Mouse (Mus musculus) lung, postnatal 4 days (tissue): ENCODE data around the gene Lrrc74b.
A peak's percentile ranks its signal among the peaks of the same experiment; 100 is the strongest.
"Not testable (repeated sequence)": the region's sequence is repeated elsewhere in the genome, so short reads cannot be mapped to it uniquely, and the experiment has no call there.

Experiments used
- DNase-seq, 2 experiments: peaks; one replicate each; pipeline ENCODE4 v3.0.0; 2021

The Lrrc74b gene

DNA sequence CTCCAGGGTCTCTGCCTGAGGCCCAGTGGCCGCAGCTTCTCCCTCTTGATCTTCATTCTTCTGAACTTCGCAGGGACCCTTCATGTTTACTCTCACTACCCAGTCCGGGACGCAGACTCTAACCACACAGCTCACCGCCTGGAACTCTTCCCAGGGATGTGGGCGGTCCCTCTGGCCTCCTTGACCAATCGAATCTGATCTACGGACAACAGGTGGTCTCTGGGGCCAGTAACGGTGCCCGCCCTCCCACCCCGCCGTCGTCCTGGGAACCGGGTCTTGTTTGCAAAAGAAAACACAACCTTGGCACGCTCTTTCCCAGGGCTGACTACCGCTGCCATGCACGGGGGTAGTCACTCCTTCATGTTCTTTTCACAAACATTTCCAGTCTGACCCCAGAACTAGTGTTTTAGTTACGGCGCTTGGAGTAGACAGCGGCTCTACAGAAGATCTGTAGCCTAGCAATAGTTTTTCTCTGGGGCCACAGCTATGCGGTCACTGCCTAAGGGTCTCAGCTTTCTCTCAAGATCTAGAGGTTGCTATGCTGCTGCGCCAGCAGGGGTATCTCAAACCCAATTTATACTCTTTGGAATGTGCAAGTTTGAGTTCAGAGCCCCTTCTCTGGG is at the start of gene Lrrc74b:
Gene Lrrc74b (minus strand): TSS at position 120 of the 623 bp plus-strand sequence.
- DNase-seq = peak; percentile 82 to 91

DNA sequence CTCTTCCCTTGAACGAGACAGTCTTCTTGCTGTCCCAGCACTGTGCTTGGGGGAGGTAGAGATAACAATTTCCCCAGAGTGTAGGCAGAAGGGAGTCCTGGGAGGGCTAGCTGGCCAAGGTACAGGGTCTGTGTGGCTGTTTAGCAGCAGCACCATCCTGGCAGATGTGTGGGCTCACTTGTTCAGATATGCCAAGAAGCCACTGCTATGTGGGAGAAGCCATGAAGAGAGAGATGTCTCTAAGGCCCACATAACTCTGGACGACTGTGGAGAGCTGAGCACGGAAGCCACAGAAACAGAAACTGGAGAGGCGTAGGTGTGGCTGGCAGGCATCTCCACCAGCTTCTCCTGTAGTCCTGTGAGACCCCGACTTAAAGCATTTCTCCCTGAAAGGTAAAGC is 44.6 kb upstream of the Lrrc74b start:
- no peak for DNase-seq

DNA sequence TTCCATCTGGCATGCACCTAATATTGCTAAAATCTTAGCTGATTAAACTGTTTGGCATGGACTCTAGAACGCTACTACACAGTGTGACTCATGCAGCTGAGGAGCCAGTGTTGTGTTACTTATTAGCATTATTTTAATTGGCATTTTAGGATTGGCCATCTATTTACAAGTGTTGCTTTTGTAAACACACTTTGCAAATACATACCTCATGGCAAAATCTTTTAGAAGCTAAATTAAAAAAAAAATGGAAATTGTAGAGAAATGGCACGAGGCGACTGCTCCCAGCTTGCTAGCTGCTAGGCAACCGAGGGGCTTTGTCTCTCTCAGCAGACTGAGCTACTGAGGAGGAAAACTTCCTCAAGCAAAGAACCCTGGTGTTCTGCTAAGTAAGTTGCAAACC is 43.9 kb upstream of the Lrrc74b start:
- DNase-seq = no peak

DNA sequence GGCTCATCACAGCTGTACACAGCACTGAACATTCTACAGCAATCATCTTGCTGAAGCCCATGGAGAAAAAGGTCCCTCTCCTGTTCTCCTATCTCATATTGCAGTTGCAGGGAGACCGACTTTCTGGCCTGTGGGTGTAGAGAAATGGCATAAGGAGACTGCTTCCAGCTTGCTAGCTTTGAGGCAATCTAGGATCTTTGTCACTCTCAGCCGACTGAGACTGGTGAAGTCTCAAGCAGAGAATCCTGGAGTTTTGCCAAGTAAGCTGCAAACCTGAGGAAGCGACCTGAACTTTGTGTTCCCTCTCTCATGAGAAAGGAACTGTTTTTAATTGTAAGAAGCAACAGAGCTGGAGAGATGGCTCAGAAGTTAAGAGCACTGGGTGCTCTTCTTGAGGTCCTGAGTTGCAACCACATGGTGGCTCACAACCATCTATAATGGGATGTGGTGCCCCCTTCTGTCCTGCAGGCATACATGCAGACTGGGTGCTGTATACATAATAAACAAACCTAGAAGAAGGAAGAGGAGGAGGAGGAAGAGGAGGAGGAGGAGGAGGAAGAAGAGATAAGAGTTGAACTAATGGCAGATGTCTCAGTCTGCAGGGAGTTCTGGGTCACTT is 40.0 kb upstream of the Lrrc74b start:
- no peak for DNase-seq

DNA sequence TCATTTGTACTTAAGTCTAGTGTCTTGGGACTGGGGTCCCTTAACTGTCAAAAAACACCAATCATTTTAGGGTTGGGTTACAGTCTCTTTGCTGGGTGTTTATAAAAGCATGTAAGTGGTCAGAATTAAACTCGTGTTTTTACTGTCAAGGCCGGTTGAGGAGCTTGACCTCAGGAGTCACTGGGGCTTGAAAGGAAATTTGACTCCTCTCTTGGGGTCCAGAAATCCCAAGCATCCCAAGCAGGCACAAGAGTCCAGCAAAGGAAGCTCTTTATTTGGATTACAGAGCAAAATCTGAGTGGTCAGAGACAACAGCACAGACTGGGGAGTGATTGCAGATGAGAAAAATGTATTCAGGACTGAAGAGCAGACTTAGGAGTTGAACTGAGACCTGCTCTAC is 29.7 kb upstream of the Lrrc74b start:
- no peak for DNase-seq

DNA sequence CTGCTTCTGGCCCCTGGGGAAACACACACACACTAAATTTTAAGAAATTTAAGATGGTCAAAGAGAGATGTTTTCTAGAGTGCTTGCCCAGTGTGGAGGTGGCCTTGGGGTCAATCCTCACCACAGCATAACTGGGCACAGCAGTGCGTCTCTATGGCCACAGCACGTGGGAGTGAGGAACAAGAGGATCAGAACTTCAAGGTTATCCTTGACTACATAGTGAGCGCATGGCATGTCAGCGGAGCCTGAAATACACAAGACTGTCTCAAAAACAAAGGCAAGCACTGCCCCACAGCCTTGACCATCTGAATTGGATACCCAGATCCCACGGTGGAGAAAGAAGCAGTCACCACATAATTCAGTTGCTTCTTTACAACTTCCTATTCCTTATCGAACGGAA is 23.5 kb upstream of the Lrrc74b start:
- no peak for DNase-seq

DNA sequence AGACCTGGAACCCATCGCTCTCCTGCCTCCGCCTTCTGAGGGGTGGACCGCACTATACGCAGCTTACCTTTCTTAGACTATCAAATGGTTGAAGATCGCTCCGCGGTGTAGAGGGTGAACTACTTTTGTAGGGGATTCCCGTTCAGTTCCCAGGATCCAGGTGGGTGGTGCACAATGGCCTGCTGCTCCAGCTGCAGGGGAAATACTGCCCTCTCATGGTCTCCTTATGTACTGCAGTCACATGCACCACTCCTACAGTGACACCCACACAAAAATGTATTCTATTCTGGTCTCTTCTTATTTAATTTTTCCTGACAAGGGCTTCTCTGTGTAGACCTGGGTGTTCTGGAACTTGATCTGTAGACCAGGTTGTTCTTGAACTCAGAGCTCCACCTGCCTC is 22.0 kb upstream of the Lrrc74b start, which contains the start of gene Slc7a4:
Gene Slc7a4 (minus strand): TSS at position 151 of the 400 bp plus-strand sequence.
- peak in 1 of 2 experiments; percentile 27 for DNase-seq

DNA sequence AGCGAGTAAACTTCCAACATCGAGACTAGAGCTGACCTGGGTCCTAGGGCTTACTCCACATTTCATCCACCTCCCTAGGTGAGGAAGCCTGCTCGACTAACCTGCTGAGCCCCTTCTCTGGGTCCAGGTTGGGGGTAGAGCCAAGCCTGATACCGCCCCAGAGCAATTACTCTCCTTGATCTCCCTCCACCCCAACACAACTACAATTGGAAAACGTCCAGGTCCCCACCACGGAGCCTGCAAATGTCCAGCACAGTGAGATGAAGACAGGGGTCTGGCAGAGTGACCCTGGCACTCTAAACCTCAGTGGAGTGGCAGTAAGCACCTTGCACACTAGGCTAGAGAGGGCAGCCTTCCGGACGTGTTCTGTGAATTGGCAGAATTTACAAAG is 15.8 kb upstream of the Lrrc74b start:
- no peak for DNase-seq

DNA sequence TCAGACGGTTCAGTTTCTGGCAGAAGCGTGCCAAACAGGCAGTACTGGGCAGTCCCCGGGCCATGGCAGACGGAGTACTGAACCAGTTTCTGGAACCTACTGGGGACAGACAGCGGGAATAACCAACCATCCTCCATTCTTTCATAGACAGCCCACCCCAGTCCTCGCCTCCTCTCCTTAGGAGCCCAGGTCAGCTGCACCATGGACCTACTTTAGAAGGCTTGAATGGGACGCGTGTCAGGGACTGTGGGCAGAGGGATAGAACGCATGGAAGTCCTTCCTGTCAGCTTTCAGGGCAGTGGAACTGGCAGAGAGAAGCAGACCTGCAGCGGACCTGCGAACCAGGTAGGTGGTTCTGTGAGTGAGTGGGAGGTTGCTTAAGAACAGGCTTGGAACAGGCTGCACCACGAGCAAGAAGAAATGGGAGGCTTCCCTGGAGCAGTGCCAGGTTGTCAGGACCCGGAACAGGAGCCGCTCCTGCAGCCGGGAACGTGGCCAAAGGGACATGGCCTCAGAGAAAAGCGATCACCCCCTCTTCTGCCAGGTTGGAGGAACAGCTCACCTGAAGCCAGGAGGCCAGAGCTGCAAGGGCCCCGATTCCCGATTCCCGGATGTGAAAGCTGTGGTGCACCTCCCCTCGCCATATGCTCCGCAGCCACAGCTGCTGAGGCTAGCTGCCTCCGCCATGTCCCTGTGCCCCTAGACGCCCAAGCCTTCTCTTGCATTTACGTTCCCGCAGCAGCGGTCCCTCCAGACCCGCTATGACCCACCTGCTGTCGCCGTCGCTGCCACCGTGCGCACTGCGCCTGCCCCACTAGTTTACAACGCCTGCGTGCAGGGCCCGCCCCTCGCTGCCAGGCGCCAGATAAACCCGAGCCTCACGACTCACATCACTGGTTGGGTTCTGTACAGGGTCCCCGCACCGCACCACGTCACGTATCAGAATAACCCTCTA is 15.1 kb upstream of the Lrrc74b start:
- DNase-seq = peak; percentile 76 to 84

DNA sequence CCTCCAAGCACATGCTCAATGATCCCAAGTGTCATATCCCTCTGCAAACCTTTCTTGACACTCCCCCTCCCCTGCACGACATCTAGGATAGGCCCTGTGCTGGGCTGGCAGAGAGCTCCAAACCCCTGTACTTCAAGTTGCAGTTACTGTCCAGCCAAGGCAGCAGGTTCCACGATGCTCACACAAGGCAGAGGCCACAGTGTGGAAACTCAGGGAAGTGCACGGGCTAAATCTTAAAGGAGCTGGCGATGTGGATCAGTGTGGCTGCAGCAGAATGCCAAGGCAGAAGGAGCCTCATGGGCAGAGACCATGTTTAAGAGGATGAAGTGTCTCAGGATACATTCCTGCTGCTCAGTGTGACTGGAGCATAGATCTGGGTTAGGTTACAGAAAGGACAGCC is 5.1 kb upstream of the Lrrc74b start:
- no peak for DNase-seq

DNA sequence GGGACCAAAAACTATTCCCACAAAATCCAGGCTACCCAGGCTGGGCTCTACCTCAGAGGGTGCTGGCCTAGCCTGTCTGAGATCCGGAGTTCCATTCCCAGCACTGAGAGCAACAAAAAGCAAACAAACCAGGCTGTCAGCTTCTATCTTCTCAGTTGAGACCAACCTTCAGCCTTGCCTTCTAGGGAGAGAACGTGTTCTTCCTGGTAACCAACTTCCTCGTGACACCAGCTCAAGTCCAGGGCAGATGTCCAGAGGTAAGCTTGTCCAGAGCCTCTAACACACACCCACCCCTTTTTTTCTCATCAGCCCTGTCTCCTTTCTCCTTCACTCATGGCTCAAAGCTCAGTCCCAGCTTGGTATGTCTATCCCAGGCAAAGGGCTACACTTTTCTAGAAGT is 3.7 kb upstream of the Lrrc74b start:
- no peak for DNase-seq

DNA sequence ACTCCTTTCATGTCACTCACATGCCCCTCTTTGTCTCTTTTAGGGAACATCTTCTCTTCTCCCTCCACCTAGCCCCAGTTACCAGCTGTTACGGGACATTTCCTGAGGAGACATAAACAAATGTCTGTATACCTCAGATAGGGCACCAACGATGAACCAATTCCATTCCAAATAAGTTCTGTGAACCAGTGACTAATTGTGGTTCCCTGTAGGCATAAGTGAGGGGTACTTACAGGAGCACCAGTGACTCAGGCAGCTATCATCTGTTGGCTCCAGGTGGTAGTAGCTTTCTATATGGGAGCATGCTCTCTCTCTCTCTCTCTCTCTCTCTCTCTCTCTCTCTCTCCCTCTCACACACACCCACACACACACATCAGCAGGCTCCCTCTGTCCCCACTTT is 3.2 kb upstream of the Lrrc74b start:
- DNase-seq = no peak

DNA sequence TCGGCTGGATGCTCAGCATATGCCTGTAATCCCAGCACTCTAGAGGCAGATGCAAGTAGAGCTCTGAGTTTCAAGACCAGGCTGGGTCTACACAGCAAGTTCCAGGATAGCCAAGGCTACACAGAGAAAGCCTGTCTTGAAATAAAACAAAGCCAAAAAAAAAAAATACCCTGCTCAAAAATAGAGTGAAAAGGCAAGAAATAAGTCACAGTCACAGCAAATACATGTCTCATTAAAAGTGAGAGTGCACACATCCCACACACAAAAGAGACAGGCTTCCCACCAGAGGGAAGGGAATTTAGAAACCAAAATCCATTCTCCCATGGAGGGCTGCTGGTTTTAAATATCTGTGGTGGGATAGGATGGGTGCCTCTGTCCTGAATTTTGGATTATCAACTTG is 2.5 kb upstream of the Lrrc74b start:
- no peak for DNase-seq

DNA sequence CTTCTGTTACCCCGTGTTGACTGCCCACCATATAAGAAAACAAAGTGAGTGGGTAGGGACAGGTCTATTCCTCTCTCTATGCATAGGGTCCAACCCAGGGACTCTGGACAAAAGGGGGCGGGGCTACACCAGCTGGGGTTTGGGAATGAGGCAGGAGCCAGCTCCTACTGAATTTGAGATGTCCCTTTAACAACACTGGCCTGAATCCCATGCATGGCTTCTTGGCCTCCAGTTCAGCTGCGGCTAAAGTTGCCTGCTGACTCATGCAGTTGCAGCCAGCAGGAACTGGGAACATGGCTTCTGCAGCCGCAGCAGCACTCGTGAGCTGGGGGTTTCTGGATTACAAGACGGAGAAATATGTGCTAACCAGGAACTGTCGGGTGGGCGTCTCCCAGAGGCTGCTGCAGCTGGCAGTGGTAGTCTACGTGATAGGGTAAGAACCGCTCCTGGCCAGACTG is 733 bp upstream of the Lrrc74b start, which contains the start of gene P2rx6:
Gene P2rx6 (plus strand): TSS at position 135 of the 458 bp plus-strand sequence.
- DNase-seq = peak; percentile 64 to 70

DNA sequence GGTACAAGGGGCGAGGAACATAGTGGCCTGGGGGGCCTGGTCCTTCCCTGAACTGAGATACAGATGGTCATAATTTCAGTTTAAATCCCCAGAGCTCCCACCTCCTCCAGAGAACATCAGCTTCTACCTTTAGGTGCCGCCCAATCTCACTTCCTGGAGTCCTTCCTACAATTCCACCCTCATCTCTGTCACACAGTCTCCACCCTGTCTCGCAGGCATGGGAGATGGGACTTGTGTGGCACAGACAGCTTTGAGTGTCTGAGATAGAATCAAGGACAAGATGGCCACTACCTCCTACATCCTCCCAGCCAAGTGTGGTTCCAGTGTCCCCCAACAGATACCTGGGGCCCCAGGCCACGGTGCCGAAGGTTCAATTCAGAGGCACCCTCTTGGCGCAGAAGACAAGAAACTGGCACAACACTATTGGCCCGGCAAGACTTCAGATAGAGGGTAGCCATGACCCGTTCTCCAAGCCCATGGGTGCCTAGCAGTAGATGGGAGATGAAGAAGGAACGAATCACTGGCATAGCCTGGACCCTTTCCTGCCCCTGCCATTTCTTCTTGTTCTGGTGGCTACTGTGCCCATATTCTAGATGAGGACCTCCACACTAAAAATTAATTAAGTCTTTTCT is 1.5 kb downstream of the Lrrc74b start:
- DNase-seq = no peak

DNA sequence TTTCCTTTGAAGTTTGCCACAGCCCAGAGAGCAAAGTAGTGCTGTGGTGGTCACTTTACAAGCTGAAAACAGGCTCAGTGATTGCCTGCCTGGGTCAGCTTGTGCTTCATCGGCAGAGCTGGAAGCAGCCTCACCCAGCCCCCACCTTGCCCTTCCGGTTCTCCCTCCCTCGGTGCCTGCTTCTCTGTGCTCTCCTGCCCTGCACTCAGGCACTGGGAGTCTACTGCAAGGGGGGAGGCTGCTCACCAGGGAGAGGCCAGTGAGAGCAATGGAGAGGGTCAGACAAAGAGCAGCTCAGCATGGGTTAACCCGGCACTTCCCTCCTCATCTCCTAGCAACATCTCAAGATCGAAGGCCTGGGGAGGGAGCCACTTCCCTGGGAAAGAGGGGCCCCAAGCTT is 2.2 kb downstream of the Lrrc74b start:
- DNase-seq = no peak

DNA sequence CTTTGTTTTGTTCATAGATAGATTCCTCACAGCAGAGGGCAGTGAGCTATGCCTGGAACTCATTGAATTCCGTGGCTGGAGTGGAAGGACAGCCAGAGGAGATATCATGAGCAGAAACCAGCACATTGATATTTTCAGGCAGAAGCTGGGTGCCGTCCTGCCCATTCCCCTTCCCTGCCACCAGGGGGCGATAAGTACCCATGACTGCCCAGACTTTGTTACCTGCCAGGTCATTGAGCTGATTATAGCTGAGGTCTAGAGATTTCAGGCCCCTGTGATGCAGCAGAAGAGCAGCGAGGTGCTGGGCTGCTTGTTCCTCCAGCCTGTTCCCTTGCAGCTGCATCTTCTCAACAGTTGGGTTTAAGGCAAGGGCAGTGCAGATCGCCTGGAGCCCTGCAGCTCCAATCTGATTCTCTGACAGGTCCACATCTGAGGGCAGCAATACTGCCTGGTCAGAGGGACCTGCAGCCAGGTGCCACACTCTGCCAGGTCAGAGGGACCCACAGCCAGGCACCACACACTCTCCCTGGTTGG is 3.0 kb downstream of the Lrrc74b start:
- DNase-seq = peak; percentile 59 to 77

DNA sequence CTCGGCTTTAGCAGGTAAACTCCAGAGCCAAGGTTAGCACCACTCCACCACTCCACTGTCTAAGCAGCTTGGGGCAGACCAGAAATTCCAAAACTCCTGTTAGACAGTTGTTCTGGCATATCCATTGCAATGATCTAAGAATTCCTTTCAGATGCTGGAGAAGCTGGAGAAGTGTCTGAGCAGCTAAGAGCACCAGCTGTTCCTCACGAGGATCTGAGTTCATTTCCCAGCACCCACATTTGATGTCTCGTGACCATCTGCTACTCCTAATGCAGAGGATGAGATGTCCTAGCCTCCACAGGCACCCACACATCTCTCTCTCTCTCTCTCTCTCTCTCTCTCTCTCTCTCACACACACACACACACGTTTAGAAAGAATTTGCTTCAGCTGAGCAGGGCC is 4.1 kb downstream of the Lrrc74b start:
- DNase-seq = no peak

DNA sequence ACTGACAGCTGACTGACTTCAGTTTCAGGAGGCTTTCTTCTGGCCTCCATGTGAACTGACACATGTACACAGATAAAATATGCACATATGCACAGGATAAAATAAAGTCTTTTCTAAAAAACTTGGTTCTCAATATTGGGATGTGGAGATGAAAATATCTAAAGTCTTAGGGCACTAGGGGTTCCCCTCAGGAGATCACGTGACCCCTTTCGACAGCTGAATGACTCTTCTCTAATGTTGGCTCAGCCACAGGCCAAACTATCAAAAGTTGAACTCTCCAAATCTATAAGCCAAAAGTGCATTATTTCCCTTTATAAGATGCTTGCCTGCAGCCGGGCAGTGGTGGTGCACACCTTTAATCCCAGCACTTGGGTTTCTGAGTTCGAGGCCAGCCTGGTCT is 4.9 kb downstream of the Lrrc74b start:
- no peak for DNase-seq

DNA sequence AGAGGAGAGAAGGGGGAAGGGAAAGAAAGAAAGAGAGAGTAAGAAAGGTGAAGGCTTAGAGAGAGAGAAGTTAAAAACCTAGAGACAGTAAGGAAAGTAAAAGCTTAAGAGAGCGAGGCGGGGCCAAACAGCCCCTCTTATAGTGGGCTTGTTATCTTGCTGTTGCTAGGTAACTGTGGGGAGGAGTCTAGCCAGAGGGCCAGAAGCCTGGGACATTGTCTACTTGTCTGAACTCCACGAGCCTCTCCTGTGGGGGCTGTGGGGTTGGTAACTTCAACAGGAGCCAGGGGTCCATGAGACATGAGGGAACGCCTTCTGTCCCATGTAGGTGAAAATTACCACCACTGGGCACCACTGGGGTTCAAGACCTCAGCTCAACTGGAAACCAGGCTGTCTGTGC is 6.3 kb downstream of the Lrrc74b start:
- not testable (repeated sequence) for DNase-seq

DNA sequence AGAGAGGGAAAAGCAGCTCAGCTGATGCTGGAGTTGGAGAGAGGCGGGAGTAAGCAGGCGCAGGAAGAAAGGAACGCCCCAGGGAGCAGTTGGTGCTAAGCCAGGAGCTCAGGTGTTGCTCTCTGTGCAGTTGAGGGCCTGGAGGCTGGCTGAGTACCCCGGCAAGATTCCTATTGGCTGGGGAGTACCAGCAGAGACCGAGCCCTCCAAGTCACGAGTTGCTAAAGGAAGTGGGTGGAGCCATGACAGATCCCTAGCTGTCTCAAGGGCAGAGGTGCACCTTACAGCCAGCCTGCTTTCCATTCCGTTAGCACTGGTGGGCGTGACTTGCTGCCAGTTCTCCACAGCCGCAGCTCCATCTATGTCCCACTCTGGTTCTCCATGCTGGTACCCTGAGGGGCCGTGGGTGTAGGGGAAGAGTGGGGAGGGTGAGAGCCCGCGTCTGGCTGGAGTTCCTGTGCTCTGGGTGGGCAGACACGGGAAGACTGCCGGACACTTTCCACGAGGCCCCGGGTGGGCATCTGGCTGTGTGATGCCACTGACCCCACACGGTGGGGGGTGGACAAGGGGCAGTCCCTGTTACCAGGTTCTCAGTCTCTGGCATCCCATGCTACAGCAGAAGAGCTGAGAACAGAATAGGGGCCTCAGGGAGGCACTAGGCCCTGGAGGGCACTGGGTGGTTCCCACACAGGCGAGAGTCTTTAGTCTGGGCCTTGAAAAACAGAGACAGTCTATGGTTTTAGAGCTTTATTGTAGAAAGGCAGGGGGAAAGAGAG is 6.9 kb downstream of the Lrrc74b start:
- peak; percentile 75 to 89 for DNase-seq

DNA sequence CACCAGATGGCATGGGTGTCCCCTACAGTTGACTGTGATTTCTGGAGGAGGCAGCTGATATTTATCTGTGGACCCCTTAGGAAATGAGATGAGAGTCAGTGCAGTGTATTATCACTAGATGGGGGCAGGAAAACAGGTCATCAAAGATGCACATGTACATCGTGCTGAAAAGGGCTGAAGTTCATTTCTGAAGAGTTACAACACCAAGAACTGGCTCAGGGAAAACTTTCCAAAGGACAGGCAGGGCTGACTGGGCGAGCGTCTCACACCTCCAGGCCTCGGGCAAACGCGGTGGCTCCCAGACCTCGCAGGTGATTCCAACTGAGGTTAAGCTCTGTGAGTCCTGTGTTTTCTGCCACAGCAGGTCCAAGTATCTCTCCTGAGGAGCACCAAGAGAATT is 8.2 kb downstream of the Lrrc74b start:
- DNase-seq = no peak
